Mouse (Mus musculus) embryonic fibroblast, embryonic 13.5 days (primary cell): ENCODE data around the gene Paxip1. TPM values are rescaled to one million over a fixed set of nuclear protein-coding genes. Genes with fewer than 3 reads are reported as not detected.

Experiments used
- H3K27ac ChIP-seq: 2 replicates; pipeline ENCODE4 v1.5.1; 2012; ENCODE audit warnings: low read length, control low read depth, inconsistent platforms; ENCODE audit not compliant: insufficient read depth
- H3K4me1 ChIP-seq: 2 replicates; pipeline ENCODE4 v1.6.1; 2011; ENCODE audit warnings: low read length; ENCODE audit not compliant: control insufficient read depth, insufficient read depth
- H3K4me3 ChIP-seq: 2 replicates; pipeline ENCODE4 v1.5.1; 2011; ENCODE audit warnings: mild to moderate bottlenecking, control low read depth, low read length; ENCODE audit not compliant: insufficient read depth
- CTCF ChIP-seq: IDR thresholded peaks from 2 replicates; pipeline ENCODE4 v1.5.1; 2011; ENCODE audit warnings: mild to moderate bottlenecking, control low read depth, low read length, moderate library complexity, borderline replicate concordance; ENCODE audit not compliant: insufficient read depth
- POLR2A ChIP-seq: IDR thresholded peaks from 2 replicates; pipeline ENCODE4 v1.6.1; 2011; ENCODE audit warnings: low read depth, mild to moderate bottlenecking, control low read depth, low read length, moderate library complexity
- polyA plus RNA-seq: library from polyadenylated mRNA; stranded (reverse); fragments of >200 nt; gene quantifications from 2 replicates; pipeline ENCODE4 v1.2.4, GENCODE M21; 2011; ENCODE audit warnings: low read depth; ENCODE audit not compliant: missing spikeins, insufficient read length

The Paxip1 gene
- polyA plus RNA-seq, 1 experiment: 31.3 TPM

GRCm38 (mm10) chr5:27707283-27707682 is 84.2 kb downstream of the Paxip1 start:
- TF ChIP-seq POLR2A (no peak), CTCF (no peak)
- H3K4me1 ChIP-seq: no peaks in the 10 kb centered on the region
- H3K4me3 ChIP-seq: no peak overlapping the region
- H3K27ac ChIP-seq: no peak overlapping the region

- H3K27ac ChIP-seq: no peak overlapping the region
- H3K4me1 ChIP-seq: no peaks in the 10 kb centered on the region
- TF ChIP-seq CTCF: no peak
- TF ChIP-seq POLR2A: no peak
- no peak overlapping the region for H3K4me3 ChIP-seq
These were observed 84.9 kb downstream of the Paxip1 start for GRCm38 (mm10) chr5:27706551-27706950.

- Histone ChIP-seq H3K27ac (no peak overlapping the region), H3K4me3 (no peak overlapping the region), H3K4me1 (no peaks in the 10 kb centered on the region)
- no peak for TF ChIP-seq CTCF
- TF ChIP-seq POLR2A: no peak
These were observed 86.5 kb downstream of the Paxip1 start for GRCm38 (mm10) chr5:27705020-27705419.

- TF ChIP-seq CTCF (no peak), POLR2A (no peak)
- Histone ChIP-seq H3K27ac (no peak overlapping the region), H3K4me3 (no peak overlapping the region), H3K4me1 (no peaks in the 10 kb centered on the region)
These were observed 89.0 kb downstream of the Paxip1 start for GRCm38 (mm10) chr5:27702482-27702881.

Other genes starting within 250 kb of the Paxip1 start
- gene Htr5a, start 50.5 kb upstream of the Paxip1 start, polyA plus RNA-seq: not detected in 2 replicates